Mouse (Mus musculus): ENCODE measurements around the gene Elmo1. TPM values are rescaled to one million over a fixed set of nuclear protein-coding genes. Genes with fewer than 3 reads are reported as not detected.
"Not testable (repeated sequence)": the region's sequence is repeated elsewhere in the genome, so short reads cannot be mapped to it uniquely, and the experiment has no call there.

Elmo1 gene
- total and polyA plus RNA-seq, 2 experiments, result 1.2 to 6.7 TPM

- Histone ChIP-seq H3K4me1 (ENCODE audit: control insufficient read depth, insufficient read depth, low read length) (no peaks in the 10 kb centered on the region), H3K36me3 (ENCODE audit: control insufficient read depth, insufficient read depth, low read length) (no peaks in the 10 kb centered on the region), H3K27ac (replicated peaks; ENCODE audit: insufficient read depth, low read depth, low read length) (no peak overlapping the region), H3K79me2 (ENCODE audit: control insufficient read depth, insufficient read depth, low read length) (no peaks in the 10 kb centered on the region), H3K27me3 (ENCODE audit: control insufficient read depth, insufficient read depth, low read length) (no peaks in the 10 kb centered on the region; the same call in 1 of the 2 replicates), H3K4me3 (ENCODE audit: insufficient read depth, low read depth, low read length) (no peak overlapping the region), H3K9ac (ENCODE audit: low read depth, low read length) (no peak overlapping the region)
- no peak for DNase-seq (ENCODE audit: extremely low read depth, low read depth, low spot score)
- WGBS, result 88% methylated on average over 10 of the region's 10 CpGs
- no peak for TF ChIP-seq CTCF (IDR thresholded peaks at IDR 0.05; ENCODE audit: low read depth, low read length)
- TF ChIP-seq POLR2A (IDR thresholded peaks at IDR 0.05; ENCODE audit: extremely low read depth, insufficient read depth, low read length), result no peak
Observed at GRCm38 (mm10) chr13:20615596-20616469, 525.4 kb downstream of the Elmo1 start.

- WGBS, result 82% methylated on average over 5 of the region's 5 CpGs
- Histone ChIP-seq H3K36me3 (ENCODE audit: control insufficient read depth, insufficient read depth, low read length) (no peaks in the 10 kb centered on the region), H3K79me2 (ENCODE audit: control insufficient read depth, insufficient read depth, low read length) (no peaks in the 10 kb centered on the region), H3K4me1 (ENCODE audit: control insufficient read depth, insufficient read depth, low read length) (no peaks in the 10 kb centered on the region), H3K27ac (replicated peaks; ENCODE audit: insufficient read depth, low read depth, low read length) (no peak overlapping the region), H3K9ac (ENCODE audit: low read depth, low read length) (no peak overlapping the region), H3K27me3 (ENCODE audit: control insufficient read depth, insufficient read depth, low read length) (no peaks in the 10 kb centered on the region), H3K4me3 (ENCODE audit: insufficient read depth, low read depth, low read length) (no peak overlapping the region)
- TF ChIP-seq CTCF (IDR thresholded peaks at IDR 0.05; ENCODE audit: low read depth, low read length), result no peak
- TF ChIP-seq POLR2A (IDR thresholded peaks at IDR 0.05; ENCODE audit: extremely low read depth, insufficient read depth, low read length), result no peak
- no peak for DNase-seq (ENCODE audit: extremely low read depth, low read depth, low spot score)
Observed at GRCm38 (mm10) chr13:20619946-20620345, 529.5 kb downstream of the Elmo1 start.

- H3K9ac ChIP-seq (ENCODE audit: low read depth, low read length), result no peak overlapping the region
- no peak overlapping the region for H3K27ac ChIP-seq (replicated peaks; ENCODE audit: insufficient read depth, low read depth, low read length)
- 79% methylated on average over 7 of the region's 7 CpGs for WGBS
- DNase-seq (ENCODE audit: extremely low read depth, low read depth, low spot score), result no peak
- H3K36me3 ChIP-seq (ENCODE audit: control insufficient read depth, insufficient read depth, low read length), result no peaks in the 10 kb centered on the region
- no peak for TF ChIP-seq CTCF (IDR thresholded peaks at IDR 0.05; ENCODE audit: low read depth, low read length)
- TF ChIP-seq POLR2A (IDR thresholded peaks at IDR 0.05; ENCODE audit: extremely low read depth, insufficient read depth, low read length), result no peak
- H3K27me3 ChIP-seq (ENCODE audit: control insufficient read depth, insufficient read depth, low read length), result no peaks in the 10 kb centered on the region
- H3K79me2 ChIP-seq (ENCODE audit: control insufficient read depth, insufficient read depth, low read length), result no peaks in the 10 kb centered on the region
- H3K4me1 ChIP-seq (ENCODE audit: control insufficient read depth, insufficient read depth, low read length), result no peaks in the 10 kb centered on the region
- no peak overlapping the region for H3K4me3 ChIP-seq (ENCODE audit: insufficient read depth, low read depth, low read length)
Observed at GRCm38 (mm10) chr13:20623071-20623850, 532.9 kb downstream of the Elmo1 start.

- Histone ChIP-seq H3K27me3 (ENCODE audit: control insufficient read depth, insufficient read depth, low read length) (no peaks in the 10 kb centered on the region), H3K36me3 (ENCODE audit: control insufficient read depth, insufficient read depth, low read length) (no peaks in the 10 kb centered on the region), H3K9ac (ENCODE audit: low read depth, low read length) (no peak overlapping the region), H3K79me2 (ENCODE audit: control insufficient read depth, insufficient read depth, low read length) (no peaks in the 10 kb centered on the region), H3K4me3 (ENCODE audit: insufficient read depth, low read depth, low read length) (no peak overlapping the region), H3K27ac (replicated peaks; ENCODE audit: insufficient read depth, low read depth, low read length) (no peak overlapping the region), H3K4me1 (ENCODE audit: control insufficient read depth, insufficient read depth, low read length) (no peaks in the 10 kb centered on the region)
- DNase-seq (ENCODE audit: extremely low read depth, low read depth, low spot score), result no peak
- WGBS, result 87% methylated on average over 6 of the region's 6 CpGs
- TF ChIP-seq CTCF (IDR thresholded peaks at IDR 0.05; ENCODE audit: low read depth, low read length), result no peak
- no peak for TF ChIP-seq POLR2A (IDR thresholded peaks at IDR 0.05; ENCODE audit: extremely low read depth, insufficient read depth, low read length)
Observed at GRCm38 (mm10) chr13:20627796-20628195, 537.4 kb downstream of the Elmo1 start.

GRCm38 (mm10) chr13:20632477-20632876 lies 542.1 kb downstream of the Elmo1 start:
- no peaks in the 10 kb centered on the region for H3K27me3 ChIP-seq (ENCODE audit: control insufficient read depth, insufficient read depth, low read length)
- no peak for DNase-seq (ENCODE audit: extremely low read depth, low read depth, low spot score)
- no peak for TF ChIP-seq POLR2A (IDR thresholded peaks at IDR 0.05; ENCODE audit: extremely low read depth, insufficient read depth, low read length)
- no peak for TF ChIP-seq CTCF (IDR thresholded peaks at IDR 0.05; ENCODE audit: low read depth, low read length)
- no peak overlapping the region for H3K4me3 ChIP-seq (ENCODE audit: insufficient read depth, low read depth, low read length)
- H3K79me2 ChIP-seq (ENCODE audit: control insufficient read depth, insufficient read depth, low read length), result no peaks in the 10 kb centered on the region
- no peaks in the 10 kb centered on the region for H3K4me1 ChIP-seq (ENCODE audit: control insufficient read depth, insufficient read depth, low read length)
- WGBS, result 52% methylated on average over 5 of the region's 5 CpGs
- H3K9ac ChIP-seq (ENCODE audit: low read depth, low read length), result no peak overlapping the region
- no peak overlapping the region for H3K27ac ChIP-seq (replicated peaks; ENCODE audit: insufficient read depth, low read depth, low read length)
- H3K36me3 ChIP-seq (ENCODE audit: control insufficient read depth, insufficient read depth, low read length), result no peaks in the 10 kb centered on the region

- H3K4me3 ChIP-seq (ENCODE audit: insufficient read depth, low read depth, low read length); H3K4me1 ChIP-seq (ENCODE audit: control insufficient read depth, insufficient read depth, low read length); DNase-seq (ENCODE audit: extremely low read depth, low read depth, low spot score); H3K27me3 ChIP-seq (ENCODE audit: control insufficient read depth, insufficient read depth, low read length); H3K9ac ChIP-seq (ENCODE audit: low read depth, low read length); H3K27ac ChIP-seq (replicated peaks; ENCODE audit: insufficient read depth, low read depth, low read length); H3K36me3 ChIP-seq (ENCODE audit: control insufficient read depth, insufficient read depth, low read length); H3K79me2 ChIP-seq (ENCODE audit: control insufficient read depth, insufficient read depth, low read length): not testable (repeated sequence)
- 84% methylated on average over 2 of the region's 2 CpGs for WGBS
Observed at GRCm38 (mm10) chr13:20634679-20635078, 544.3 kb downstream of the Elmo1 start.

Data from liver, adult 2 months (tissue).